Mouse (Mus musculus) retina, postnatal 7 days (tissue): ENCODE measurements around the gene Rap1b.

ENCODE experiments used
- DNase-seq: peaks from one replicate; pipeline ENCODE4 v3.0.0-alpha.2; 2012; ENCODE audit warnings: low read depth, low spot score

The Rap1b gene

DNA sequence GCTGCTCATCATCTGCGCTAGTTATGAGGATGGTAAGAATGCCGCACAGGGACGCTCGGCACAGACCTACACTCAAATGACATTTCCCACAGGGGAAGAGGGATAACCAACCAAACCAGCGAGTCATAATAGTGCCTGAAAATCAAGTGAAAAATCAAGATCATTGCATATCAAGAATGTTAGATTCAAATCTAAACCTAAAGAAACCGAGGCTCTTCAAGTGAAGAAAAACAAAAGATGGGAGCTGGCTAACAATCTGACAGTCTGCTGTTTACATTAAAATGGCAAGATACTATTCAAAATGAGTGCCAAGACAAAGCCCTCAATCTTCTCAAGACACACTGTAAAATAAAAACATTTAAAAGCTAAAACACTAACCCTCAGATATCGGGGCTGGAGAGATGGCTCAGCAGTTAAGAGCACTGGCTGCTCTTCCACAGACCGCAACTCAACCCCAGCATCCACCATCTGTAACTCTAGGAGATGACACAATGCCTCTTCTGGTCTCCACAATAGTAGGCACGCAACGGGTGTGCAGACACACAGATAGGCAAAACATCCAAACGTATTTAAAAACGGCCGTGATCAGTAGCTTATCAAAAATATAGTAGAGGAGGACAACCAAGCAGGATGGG is 61.9 kb downstream of the Rap1b start:
- DNase-seq = no peak

DNA sequence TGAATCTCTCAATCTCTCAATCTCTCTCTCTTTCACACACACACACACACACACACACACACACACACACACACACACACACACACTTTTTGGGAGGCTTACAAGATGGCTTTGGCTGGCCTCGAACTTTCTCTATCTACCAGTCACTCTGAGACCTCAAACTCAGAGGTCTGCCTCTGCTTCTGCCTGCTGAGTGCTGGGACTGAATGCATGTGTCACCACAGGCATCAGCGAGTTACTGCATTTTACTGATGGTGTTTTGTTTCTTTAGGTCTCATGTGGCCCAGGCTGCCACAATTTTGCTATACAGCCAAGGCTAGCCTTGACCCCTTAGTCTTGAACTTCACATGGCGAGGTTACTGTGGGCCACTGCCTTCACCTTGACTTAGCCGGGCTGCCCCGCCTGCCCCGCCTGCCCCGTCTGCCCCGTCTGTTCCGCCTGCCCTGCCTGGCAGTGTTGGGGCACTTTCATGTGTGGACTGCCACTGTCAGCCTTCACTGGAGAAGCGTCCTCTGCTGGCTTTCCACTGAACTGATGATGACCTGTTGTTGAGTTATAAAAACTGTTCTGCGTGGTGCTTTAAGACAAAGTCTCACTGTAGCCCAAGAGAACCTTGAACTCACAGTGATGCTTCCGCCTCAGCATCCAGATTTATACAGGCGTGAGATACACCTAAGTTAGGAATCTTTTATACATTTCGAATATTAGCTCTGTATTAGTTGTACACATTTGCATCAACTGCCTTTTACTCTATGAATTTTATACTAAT is 63.2 kb downstream of the Rap1b start:
- DNase-seq = no peak

DNA sequence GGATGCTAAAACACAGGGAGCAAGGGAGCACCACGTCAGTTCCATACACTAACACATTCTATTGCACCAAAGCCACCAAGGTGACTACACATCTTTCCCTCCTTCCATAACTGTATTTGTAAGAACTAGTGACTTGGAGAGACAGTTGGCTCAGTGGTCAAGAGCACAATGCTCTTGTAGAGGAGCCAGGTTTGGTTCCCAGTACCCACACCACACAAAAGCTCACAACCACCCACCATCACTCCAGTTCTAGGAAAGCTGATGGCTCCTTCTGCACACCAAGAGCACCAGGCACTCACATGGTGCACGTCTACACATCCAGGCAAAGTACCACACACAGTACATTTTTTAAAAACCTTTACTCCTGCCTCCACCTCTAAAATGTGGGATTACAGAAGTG is 63.8 kb downstream of the Rap1b start:
- no peak for DNase-seq

DNA sequence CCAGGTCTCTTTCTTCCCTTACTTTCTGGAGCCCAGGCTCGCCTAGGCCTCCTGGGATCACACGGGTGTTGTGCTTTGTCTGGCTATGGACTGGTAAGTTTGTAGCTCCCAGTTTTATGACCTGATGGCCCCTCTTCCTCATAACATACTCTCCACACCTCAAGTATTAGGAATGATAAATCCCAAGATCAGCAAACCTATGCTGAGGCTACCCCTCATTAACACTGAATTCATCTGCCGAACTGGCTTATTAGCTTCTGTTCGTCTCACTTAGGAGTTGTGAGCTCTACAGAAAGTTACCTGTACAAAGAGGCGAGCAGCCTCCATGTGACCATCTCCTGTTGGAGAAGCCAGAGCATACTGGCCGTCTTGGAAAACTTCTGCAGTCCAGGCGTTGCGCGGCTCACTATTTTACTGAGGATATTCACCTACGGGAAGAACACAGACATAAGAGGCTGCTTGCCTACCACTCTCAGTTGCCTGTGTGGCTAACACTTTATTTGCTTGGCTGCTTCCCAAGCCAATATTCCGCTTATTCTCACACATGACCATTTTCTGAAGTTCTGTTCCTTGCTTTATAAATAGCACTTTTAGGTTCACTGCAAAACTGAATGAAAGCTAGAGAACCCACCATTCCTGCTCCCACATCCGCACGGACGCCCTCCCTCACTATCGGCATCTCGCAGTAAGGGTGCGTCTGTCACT is 64.7 kb downstream of the Rap1b start:
- no peak for DNase-seq

DNA sequence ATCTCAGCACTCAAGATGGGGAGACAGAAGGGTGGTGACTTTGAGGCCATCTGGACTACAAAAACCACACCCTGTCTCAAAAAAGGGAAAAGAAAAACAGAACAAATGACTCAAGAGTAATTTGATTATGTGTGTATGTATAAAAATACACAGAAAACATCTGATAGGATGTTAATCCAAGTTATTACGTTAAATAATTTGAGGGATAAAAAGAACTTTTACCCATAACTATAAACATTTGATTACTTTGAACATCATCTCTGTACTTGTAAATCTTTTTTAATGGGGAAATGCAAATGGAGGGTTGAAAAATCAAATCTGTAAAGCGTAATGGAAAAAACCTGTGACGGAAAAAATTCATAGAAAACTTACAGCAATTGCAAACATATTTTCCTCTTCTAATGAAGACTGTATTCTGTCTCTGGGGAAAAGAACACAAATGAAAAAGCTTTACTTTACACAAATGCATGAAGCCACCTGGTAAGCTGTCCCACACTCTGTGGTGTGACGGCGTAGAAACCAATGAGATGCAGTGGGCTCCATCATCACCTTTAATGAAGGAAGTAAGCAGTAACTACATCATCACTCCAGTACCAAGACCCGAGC is 65.4 kb downstream of the Rap1b start:
- DNase-seq = no peak

DNA sequence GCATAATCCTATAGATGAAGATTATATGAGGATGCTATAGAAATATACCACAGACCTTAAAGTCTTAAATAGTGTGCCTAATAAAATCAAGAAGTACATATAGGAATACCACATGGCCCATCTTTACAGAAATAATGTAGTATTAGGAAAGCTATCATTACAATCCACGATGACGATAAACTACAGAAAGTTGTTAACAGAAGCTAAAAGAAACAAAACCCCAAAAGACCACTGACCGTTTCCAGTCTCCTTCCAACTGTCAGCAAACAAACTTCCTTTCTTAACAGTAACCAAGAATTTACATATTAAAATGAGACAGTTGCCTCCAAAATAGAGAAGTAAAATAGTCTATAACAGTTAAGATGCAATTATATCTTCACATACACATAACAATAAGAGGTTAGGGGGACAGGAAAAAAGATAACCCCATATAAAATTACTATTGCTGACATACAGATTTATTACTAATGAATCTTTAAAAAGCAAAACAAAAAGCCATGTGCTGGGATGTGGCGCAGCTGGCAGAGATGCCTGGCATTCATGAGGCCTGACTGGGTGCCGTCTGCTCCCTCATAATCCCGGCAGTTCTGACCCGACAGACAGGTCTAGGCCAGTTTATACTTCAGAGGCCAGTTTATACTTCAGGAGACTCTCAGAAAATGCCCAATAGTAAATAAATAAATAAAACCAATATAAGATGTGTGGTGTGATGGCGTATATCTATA is 66.1 kb downstream of the Rap1b start:
- no peak for DNase-seq

DNA sequence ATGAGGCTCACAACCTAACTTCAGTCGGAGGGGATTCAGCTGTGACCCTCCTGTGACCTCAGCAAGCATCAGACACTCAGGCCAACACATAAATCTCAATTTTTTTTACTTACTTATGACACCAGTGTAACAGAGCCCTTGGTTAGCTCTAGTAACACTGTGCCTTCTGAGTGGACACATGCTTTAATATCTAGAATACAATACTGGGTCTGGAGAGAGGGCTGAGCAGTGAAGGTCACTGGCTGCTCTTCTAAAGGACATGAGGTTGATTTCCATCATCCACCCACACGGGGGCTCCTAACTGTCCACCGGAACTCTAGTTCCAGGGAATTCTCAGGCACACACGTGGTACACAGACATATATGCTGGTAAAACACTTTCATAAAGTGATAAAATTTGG is 66.9 kb downstream of the Rap1b start:
- DNase-seq = no peak

DNA sequence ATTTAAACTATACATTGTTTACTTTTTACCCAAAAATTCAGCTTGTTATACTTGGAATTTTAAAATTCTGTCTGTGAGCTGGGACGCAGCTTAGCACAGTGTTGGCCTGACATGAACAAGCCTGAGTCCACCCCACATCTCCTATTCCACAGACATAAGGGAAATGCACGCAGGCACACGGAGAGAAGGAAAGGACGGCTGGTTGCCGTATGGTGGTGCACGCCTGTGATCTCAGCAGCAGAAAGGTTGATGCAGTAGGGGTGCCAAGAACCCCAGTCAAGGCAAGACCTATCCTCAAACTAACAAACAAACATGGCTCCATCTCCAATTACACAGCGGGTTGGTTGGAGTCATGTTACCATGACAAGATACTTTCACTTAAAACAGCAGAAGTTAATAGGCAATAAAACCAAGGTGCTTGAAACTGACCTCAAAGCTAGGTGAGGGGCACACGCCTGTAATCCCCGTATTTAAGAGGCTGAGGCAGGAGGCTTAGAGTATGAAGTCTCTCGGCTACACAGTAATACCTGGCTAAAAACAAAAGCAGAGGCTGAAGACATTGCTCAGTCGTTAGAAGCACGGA is 67.4 kb downstream of the Rap1b start:
- DNase-seq = no peak

DNA sequence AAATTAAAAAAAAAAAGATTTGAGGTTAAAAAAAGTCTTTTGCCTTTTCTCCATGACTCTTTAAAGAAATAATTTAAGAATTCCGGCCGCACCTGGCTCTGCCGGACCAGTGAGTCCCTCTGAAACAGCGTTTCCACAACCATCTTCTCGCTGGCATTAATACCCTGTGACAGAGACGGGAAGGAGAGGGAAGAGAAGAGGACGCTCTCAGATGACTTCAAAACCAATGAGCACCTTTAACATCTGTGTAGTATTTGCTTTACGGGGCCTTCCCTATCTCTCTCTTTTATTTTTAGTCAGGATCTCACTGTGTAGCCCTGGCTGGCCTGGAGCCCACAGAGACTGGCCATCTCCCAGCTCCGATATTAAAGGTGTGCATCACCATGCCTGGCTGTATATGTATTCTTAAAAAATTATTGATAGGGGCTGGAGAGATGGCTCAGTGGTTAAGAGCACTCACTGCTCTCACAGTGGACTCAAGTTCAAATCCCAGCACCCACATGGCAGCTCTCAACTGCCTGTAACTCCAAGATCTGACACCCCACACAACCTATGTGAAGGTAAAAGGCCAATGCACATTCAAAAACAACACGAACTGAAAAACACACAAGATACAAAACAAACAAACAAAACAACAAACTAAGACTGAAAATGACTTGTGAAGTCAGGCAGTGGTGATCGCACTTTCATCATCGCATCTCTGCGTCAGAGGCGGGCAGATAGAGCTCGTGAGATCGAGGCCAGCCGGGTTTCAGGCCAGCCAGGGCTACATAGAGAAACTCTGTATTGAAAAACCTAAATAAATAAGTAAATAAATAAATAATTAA is 68.1 kb downstream of the Rap1b start:
- DNase-seq = no peak

DNA sequence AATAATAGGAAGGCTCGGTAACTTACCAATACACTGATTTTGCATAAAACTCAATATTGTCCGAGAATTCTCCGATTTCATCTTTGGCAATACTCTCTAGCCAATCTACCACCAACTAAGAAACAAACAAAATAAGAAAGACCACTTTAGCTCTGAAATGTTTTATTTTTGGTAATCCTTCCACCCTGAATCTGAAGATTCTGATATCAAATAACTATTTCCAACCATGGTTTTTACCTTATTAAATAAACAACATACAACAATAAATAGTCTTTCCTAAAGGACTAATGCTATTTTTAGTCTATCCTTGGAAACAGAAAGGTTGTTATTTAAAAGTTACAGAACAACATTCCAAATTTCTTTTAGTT is 68.7 kb downstream of the Rap1b start:
- DNase-seq = no peak

DNA sequence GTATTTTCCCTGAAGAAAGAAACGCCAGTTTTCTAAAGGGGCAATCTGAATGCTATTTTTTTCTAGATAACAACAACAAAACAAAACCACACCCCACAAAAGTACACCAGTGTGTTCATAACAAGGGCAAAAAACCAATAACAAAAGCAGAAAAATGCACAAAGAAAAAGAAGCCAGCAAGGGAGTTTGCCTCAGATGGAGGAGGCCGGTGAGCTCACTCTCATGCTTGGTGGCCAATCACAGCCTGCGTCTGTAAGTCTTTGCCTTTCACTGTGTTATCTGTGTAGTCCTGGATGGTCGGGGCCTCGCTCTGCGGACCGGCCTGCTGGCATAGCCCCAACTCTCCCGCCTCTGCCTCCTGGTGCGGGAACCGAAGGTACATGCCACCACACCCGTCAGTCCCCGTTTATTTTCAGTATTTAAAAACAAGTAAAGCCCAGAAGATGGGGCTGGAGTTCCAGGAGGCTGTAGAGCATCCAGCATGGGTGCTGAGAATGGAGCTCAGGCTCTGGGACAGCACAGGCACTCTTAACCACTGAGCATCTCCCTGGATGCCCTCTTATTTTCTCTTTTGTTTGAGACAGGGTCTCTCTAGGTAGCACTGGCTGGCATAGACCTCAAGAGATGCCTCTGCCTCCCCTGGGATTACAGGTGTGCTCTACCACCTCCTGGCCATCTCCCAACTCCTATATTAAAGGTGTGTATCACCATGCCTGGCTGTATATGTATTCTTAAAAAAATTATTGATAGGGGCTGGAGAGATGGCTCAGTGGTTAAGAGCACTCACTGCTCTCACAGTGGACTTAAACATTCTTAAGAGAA is 69.3 kb downstream of the Rap1b start:
- no peak for DNase-seq

DNA sequence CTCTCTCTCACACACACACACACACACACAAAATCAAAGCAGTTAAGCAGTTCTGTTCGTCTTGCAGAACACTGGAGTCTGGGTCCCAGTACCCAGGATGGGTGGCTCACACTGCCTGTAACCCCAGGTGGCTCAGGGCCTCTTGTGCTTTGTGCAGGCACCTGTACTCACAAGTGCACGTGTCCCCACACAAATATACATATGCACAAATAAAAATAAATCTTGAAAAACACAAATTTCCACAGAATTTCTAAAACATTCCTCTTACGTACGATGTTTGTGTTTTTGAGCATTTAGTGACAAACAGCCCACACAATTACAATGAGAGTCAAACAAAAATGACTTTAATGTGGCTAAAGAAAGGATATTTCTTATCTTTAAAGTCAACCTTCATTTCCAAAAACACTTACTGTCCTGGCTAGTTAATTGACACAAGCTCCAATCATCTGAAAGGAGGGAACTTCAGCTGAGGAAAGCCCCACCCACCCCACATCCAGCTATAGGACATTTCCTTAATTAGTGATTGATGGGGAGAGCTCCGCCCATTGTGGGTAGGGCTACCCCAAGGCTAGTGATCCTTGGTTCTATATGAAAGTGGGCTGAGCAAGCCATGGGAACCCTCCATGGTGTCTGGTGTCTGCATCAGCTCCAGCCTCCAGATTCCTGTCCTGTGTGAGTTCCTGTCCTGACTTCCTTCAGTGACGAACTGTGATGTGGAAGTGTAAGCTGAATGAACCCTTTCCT is 70.3 kb downstream of the Rap1b start:
- no peak for DNase-seq

DNA sequence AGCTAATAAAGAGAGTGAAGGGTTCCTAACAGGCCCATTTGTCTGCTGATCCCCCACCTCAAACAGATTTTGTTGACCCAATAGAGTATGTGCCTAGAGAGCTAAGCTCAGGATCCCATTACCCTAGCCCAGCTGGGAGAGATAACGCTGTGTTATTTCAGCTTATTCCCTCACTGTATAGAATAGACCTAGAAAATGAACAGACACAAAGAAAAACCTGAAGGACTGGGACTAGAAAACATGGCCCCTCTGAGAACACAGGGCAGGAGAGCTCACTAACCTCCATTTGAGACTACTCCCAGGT is 71.1 kb downstream of the Rap1b start:
- no peak for DNase-seq

DNA sequence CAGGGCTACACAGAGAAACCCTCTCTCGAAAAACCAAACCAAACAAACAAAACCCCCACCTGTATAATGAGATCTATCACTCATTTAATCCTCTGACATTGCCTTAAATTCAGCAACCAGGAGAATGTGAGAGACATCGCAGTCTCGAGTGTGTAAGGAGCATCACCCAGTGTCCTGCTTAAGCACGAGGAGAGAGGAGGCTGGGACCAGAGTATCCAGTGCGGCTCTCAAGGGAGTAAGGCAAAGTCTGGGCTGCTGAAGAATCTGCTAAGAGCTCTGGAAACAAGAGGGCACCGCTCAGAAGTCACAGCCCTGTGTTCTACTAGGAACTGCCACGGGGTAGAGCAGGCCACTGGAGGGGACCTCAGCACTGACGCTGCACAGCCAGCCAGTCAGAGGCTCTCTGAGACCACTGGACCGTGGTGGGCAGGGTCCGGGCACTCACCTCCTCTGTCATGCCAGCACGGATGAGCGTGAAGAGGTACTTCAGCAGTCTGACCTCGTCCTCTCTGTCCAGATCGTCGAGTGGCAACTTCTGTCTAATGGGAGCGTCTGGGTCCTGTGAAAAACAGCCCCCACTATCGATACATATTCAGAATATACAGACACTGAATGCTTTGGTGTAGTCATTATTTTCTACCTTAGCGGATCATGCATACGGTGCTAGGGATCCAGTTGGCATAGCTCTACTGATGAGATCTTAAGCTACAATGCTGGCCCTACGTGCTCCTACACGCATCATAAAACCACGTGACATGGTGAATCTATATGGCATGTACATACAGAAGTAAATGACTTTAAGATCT is 71.6 kb downstream of the Rap1b start:
- no peak for DNase-seq

DNA sequence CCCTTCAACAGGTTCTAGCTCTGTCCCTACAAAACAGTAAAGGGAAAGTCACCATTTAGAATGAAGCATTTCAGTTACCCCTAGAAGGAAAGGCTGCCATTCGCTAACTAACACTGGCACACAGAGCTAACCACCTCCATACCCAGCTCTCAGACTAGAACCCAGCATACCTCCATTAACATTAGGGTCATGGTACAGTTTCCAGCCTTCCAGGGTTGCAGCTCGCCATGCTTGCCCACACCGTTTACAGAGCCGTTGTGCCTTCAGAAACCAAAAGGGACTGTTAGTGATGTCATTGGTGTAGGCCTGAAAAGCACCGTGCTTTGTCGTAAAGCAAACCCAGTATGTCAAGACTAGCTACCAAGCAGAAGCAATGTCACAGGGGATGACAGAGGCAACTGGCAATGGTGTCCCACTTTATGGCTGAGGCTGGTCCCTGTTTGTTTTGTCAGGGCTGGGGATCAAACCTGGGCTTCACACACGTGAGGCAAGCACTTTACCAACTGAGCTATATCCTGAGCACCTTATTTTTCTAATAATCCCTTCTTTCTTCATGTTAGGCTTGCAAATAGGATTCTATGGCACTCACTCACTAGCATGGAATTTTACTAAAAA is 72.6 kb downstream of the Rap1b start:
- DNase-seq = no peak

DNA sequence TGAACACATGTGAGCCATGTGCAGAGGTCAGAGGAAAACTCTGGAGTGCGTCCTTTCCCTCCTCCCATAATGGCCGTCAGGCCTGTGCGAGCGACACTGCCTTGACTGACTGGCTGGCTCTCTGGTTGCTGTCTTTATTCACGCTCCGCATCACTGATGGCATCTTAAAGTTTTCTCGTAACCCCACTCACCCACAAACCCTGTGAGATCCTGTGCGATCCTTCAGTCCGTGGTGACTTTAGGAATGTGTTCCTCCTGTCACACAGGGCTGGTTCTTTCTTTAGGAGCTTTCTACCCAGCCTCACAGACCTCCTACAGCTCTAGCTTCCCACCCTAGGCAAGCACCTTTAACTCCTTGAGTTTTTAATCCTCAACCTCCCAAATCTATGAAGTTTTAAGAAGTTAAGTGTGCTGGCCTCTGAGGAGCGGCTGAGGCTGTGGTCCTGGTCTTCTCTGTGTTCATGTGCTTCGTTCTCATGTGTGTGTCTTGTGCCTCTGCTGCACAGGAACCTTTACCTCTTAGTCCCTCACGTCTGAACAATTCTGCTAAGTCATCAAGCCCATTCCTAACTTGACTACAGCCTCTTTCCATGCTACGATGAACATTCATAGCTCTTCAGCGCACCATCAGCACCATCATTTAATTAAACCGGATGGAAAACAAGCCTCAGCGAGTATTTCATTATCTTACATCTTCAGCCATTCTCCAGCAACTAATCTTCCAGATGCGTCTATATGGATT is 73.3 kb downstream of the Rap1b start:
- DNase-seq = no peak

DNA sequence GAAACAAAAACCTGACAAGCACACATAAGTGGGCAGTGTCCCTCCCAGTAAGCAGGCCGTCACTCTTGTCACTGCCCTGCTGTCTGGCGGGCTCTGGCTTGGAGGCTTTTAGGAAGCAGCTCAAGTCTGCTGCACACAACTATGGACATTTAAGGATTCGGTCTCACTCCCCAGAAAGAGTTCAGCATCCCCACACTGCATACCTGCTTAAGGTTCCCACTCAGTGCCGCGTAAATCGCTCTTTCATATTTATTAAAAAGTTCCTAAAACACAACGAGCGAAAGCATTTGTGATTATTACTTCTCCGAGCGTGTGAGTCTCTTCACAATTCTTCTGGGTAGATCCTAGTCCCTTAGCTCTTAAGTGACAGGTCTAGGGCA is 74.7 kb downstream of the Rap1b start:
- no peak for DNase-seq
